Mouse (Mus musculus) B cell, adult 2 months (primary cell): ENCODE measurements around the gene Pspn.

Source experiments
- DNase-seq, 2 experiments: peaks; one replicate each; pipeline ENCODE4 v3.0.0; 2022

Pspn gene

GRCm38 (mm10) chr17:56958667-56959066 lies 41.2 kb downstream of the Pspn start:
- no peak for DNase-seq

GRCm38 (mm10) chr17:56957763-56958429 lies 41.9 kb downstream of the Pspn start:
- DNase-seq, result peak; percentile 79 to 80

GRCm38 (mm10) chr17:56954871-56955270 lies 44.9 kb downstream of the Pspn start:
- DNase-seq, result no peak

GRCm38 (mm10) chr17:56952639-56953038 lies 47.2 kb downstream of the Pspn start:
- DNase-seq, result no peak

GRCm38 (mm10) chr17:56950915-56951314 lies 48.9 kb downstream of the Pspn start:
- peak; percentile 80 for DNase-seq
